Mouse (Mus musculus) brain, embryonic 18.5 days (tissue): Measurements from ENCODE around the gene E2f1.

Source experiments
- DNase-seq: peaks from one replicate; pipeline ENCODE4 v3.0.0-alpha.2; 2012; ENCODE audit warnings: low read depth, low spot score

The E2f1 gene

DNA sequence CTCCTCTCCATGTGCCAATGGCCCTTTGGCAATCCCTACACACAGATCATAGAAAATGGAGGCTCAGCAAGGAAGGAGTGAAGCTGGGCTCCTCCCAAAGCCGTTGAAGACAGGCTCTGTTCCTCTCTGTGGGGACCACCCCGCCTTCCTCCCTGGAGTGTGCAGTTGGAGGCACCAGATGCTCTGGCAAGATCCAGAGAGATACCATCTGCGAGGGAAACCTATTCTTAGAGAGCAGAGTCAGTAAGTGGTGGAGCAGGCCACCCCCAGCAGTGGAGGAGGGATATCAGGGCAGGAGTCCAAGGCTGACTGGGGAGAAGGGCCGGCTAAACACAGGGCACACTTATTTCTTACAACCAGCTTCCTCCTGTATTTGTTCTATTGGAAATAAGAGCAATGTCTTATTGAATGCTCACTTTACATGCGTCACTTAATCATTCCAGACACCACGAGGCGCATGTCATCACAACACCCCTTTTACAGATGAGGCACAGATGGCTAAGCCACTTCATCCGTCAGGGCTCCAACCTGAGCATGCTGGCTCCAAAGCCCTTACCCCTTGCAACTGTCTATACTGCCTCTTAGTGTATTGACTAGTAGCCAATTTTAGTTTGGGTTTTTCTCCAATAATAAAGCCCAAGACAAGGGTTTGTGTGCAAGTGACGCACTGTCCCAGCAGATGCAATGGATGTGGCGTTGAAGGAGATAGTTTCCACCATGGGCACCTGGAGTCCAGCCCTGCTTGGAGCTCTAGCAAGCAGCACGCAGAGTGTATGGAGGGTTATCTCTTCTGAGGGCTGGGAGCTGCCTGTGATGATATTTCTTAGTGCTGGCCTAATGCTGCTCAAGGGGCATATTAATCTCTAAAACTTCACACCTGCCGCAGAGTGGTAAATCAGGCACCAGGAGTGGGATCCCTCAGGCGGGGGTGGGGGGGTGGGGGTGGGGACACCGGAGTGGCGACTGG lies 14.5 kb upstream of the E2f1 start:
- DNase-seq = peak; percentile 86

GRCm38 (mm10) chr2:154581421-154581820 lies 11.7 kb upstream of the E2f1 start:
- no peak for DNase-seq

- DNase-seq = no peak
Measured at GRCm38 (mm10) chr2:154580586-154580985, 10.9 kb upstream of the E2f1 start.

GRCm38 (mm10) chr2:154577744-154578067 lies 8.0 kb upstream of the E2f1 start:
- DNase-seq = no peak

GRCm38 (mm10) chr2:154576876-154577743 lies 7.4 kb upstream of the E2f1 start:
- DNase-seq = no peak

GRCm38 (mm10) chr2:154574271-154574670 lies 4.6 kb upstream of the E2f1 start:
- no peak for DNase-seq

DNA sequence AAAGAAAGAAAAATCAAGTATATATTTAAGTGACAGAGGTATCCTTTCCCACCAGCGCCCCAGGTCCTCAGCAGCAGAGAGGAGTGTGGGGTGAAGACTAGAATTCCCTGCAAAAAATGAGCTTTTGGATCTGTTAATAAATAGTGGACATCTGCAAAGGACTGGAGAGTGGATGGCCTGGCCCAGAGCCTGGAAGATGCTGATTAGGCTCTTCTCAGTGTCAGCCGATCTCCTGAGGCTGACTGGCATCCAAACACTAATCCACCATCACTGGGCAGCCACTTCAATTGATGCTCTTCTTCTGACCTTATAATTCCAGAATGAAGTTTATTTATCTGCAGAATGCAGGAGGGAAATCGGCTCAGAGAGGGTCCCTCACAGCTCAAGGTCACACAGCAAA lies 3.3 kb upstream of the E2f1 start:
- no peak for DNase-seq

DNA sequence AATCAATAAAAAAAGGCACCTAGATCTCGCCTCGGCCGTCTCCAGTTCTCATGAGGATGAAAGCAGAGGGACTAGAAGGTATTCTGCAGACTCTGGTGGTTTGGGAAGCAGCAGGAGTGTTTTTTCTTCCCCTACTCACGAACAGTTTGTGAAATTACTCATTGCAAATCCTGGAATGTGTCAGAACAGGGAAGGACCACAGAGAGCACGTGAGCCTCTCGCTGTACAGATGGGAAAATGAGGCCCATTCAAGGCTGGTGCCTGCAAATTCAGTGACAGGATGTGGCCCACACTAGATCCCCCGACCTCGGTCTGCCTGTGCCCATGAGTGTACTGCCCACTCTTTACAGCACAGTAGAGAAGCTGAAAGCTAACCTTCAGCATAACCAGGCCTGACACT lies 2.3 kb upstream of the E2f1 start:
- no peak for DNase-seq

DNA sequence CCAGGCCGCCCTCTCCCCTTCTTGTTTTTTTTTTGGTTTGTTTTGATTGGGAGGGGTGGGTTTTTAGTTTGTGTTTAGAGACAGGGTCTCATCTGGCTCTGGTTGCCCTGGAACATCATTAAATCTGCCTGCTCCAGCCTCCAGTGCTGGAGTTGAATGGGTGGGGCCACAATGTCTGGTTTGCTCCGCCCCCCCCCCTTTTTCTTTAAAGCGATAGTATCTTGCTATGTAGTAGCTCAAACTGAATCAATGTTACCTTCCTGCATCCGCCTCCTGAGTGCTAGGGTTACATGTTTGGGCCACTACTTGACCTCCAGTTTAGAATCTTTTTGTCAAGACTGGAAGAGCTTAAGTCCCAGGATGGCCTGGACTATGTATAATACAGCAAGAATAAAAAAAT lies 1.6 kb upstream of the E2f1 start:
- DNase-seq = no peak

GRCm38 (mm10) chr2:154570666-154571065 lies 974 bp upstream of the E2f1 start:
- DNase-seq = no peak

DNA sequence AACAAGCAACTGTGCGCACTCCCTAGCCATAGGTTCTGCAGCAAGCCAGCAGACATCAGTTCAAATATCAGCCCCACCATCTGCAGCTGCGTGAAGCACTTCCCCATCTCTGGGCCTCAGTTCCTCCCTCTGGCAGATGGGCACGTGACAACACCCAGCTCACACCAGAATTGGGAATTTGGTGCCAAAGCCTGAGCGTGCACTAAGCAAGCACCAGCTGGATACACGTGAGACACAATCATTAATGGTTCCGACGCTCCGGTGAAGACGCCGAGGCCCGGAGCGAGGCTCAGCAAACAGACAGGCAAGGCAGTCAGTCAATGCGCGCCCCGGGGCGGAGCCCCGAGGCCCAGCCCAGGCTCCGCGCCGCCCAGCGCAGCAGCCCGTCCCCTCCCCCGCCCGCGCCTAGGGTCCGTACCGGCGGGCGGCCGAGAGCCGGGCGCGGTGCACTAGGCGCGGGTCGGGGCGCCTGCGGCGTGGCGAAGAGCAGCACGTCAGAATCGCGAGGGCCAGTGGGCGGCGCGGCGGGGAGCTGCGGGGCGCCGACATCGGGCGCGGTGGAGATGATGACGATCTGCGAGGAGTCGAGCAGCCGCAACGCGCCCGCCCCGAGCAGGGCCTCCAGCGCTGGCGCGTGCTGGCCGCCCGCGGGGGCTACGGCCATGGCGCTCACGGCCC lies 482 bp downstream of the E2f1 start:
- no peak for DNase-seq

- DNase-seq = no peak
Measured at GRCm38 (mm10) chr2:154568329-154569070, 1.2 kb downstream of the E2f1 start.

DNA sequence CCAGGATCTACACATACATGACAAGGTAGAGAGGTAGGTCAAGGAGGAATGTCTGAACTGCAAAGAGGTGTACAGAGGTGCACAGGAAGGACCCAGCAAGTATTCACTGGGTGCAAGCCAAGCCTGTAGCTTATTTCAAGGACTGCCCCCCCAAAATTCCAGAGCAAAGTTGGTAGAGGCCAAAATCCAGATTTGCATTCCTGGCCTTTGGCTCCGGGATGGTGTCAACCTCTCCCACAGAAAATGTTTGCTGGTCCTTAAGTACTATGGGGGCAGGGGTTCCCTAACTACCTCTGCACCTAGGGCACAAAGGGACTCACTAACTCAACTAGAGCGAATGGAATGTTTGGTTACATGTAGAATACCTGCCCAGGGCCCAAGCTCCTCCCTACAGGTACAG lies 1.9 kb downstream of the E2f1 start:
- DNase-seq = no peak

DNA sequence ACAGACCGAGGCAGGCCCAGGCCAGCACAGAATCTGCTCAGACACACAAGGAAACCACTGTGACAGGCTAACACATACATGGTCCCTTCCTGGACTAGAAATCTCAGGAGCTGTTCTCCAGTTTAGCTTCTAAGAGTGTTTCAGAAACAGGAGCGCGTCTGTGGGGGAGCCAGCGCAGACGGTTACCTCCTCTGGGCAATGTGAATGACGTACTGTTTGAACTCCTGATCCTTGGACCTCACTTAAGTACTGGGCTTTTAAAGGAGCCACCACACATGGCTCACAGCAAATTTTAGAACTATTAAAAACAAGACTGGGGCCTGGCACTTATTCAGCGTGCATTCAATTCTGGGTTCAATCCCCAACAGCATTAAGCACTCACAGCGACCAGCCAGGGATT lies 3.1 kb downstream of the E2f1 start:
- no peak for DNase-seq

GRCm38 (mm10) chr2:154565562-154565961 lies 4.1 kb downstream of the E2f1 start:
- no peak for DNase-seq

DNA sequence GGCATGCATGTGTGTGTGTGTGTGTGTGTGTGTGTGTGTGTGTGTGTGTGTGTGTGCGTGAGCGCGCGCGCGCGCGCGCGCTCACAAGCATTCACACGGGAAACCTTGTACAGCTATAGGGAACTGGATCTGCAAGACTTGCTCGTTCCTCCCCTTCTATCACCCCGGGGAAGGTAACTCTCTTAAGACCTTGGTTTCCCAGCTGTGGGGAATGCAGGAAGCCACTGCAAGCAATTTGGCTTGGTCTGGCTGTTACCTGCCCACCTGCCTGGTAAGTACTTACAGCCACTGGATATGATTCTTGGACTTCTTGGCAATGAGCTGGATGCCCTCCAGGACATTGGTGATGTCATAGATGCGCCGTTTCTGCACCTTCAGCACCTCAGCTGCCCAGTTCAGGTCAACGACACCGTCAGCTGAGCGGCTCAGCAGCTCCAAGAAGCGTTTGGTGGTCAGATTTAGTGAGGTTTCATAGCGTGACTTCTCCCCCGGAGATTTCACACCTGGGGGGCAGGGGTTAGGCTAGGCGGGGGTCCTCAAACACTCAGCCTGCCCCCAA lies 6.0 kb downstream of the E2f1 start:
- DNase-seq = no peak

- no peak for DNase-seq
Measured at GRCm38 (mm10) chr2:154558264-154559039, 11.2 kb downstream of the E2f1 start, which contains the start of gene Necab3. TSS of gene Necab3 (minus strand) at chr2:154558890.

DNA sequence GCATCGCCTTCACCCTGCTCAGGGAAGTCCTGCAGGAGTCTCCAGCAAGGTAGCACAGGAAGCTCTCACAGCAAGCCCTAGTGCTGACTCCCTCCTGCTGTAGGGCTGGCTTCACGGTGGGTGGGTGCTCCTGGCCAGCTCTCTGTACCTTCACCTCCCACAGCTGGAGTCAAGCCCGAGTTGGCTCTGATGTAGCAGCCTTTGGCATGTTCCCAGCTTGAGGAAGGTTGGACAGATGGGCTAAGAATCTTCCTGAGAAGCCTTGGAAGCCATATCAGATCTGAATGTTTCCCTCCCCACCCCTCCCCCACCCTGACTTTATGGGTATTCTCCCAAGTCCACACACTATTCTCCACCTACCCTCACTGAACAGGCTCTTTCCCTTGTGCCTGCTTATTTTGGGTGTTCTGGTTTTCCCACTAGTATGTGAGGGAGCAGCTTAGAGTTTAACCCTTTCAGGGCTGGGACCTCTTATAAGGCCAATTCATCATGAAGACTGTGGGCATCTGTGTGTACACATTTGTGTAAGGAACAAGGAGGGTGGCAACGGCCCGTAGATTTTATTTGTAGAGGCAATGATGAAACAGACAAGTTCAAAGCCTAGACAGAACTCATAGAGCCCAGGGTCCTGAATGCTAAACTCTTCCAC lies 12.4 kb downstream of the E2f1 start:
- no peak for DNase-seq

- DNase-seq = no peak
Measured at GRCm38 (mm10) chr2:154555235-154555634, 14.5 kb downstream of the E2f1 start.

DNA sequence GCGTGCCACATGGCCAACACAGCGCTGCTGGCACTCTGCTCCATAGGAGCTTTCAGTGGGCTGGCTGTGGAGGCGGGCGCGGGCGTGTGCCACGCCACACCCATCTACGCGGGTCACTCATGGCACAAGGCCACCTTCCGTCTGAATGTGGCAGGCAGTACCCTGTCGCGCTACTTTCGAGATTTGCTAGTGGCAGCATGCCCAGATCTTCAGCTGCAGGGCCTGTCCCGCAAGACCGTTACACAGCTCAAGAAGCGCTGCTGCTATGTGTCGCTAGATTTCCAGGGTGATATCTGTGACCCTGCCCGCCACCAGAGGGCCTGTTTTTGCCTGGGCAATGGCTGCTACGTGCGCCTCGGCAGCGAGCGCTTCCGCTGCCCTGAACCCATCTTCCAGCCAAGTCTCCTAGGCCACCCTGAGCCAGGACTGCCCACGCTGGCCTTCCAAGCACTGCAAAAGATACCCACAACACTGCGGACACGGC lies 17.2 kb downstream of the E2f1 start:
- no peak for DNase-seq
